Mouse (Mus musculus) midbrain, embryonic 16.5 days (tissue): ENCODE results near the gene Mapk11. TPM values are rescaled to one million over a fixed set of nuclear protein-coding genes. Genes with fewer than 3 reads are reported as not detected.

Experiments
- ATAC-seq: fragments of 200-750 bp; cut with Nextera tagmentation; 2 replicates; pipeline ENCODE4 v1.8.0; 2017; ENCODE audit warnings: moderate TSS enrichment
- H3K27ac ChIP-seq: fragments of 300-500 bp; sonication (generic); 2 replicates; pipeline ENCODE4 v1.5.1; 2014; ENCODE audit warnings: mild to moderate bottlenecking, low read length, mixed read lengths
- H3K27me3 ChIP-seq: fragments of 300-500 bp; sonication (generic); 2 replicates; pipeline ENCODE4 v1.6.1; 2014; ENCODE audit warnings: low read depth, low read length, mixed read lengths; ENCODE audit not compliant: control insufficient read depth, insufficient read depth
- H3K36me3 ChIP-seq: fragments of 300-500 bp; sonication (generic); 2 replicates; pipeline ENCODE4 v1.6.1; 2014; ENCODE audit warnings: mild to moderate bottlenecking, low read length, moderate library complexity, mixed read lengths; ENCODE audit not compliant: control insufficient read depth, insufficient read depth
- H3K4me1 ChIP-seq: fragments of 300-500 bp; sonication (generic); 2 replicates; pipeline ENCODE4 v1.6.1; 2014; ENCODE audit warnings: mild to moderate bottlenecking, low read length, mixed read lengths; ENCODE audit not compliant: control insufficient read depth, insufficient read depth
- H3K4me2 ChIP-seq: fragments of 300-500 bp; sonication (generic); 2 replicates; pipeline ENCODE4 v1.6.1; 2014; ENCODE audit warnings: mild to moderate bottlenecking, low read length, mixed read lengths
- H3K4me3 ChIP-seq: fragments of 300-500 bp; sonication (generic); 2 replicates; pipeline ENCODE4 v1.5.1; 2014; ENCODE audit warnings: low read depth, mild to moderate bottlenecking, low read length, moderate library complexity, mixed read lengths
- H3K9ac ChIP-seq: fragments of 300-500 bp; sonication (generic); 2 replicates; pipeline ENCODE4 v1.6.1; 2014; ENCODE audit warnings: low read depth, low read length, mixed read lengths
- H3K9me3 ChIP-seq: fragments of 300-500 bp; sonication (generic); replicated peaks from 2 replicates; pipeline ENCODE4 v1.6.1; 2014; ENCODE audit warnings: mild to moderate bottlenecking, low read length, mixed read lengths; ENCODE audit not compliant: control insufficient read depth, poor library complexity, severe bottlenecking
- WGBS: fragments of 180-500 bp; shearing (Covaris S2); extraction: QIAGEN DNeasy Blood & Tissue Kit; methylation state at CpG from one replicate; pipeline ENCODE4 v1.1.7; 2014; 5-methylcytosine and 5-hydroxymethylcytosine counted together
- polyA plus RNA-seq: library from polyadenylated mRNA; unstranded; fragments of >200 nt; fragmentation: Nextera tagmentation; extraction: Ambion mirVana; gene quantifications from 2 replicates; pipeline ENCODE4 v1.2.1, GENCODE M21; 2015

Gene Mapk11
- polyA plus RNA-seq, 1 experiment from 2014 or later = 29.0 TPM

GRCm38 (mm10) chr15:89182328-89182741 lies 32.9 kb upstream of the Mapk11 start:
- H3K9me3 ChIP-seq = no peaks in the 10 kb centered on the region
- no peak overlapping the region for H3K4me2 ChIP-seq
- no peaks in the 10 kb centered on the region for H3K27me3 ChIP-seq
- peaks cover 31% of the 10 kb centered on the region for H3K4me1 ChIP-seq
- WGBS = 33% methylated on average over 6 of the region's 6 CpGs
- peaks cover 13% of the 10 kb centered on the region for H3K36me3 ChIP-seq
- H3K9ac ChIP-seq = no peak overlapping the region
- no peak overlapping the region for H3K4me3 ChIP-seq
- H3K27ac ChIP-seq = peak overlapping the region; percentile 32
- no peak for ATAC-seq

- Histone ChIP-seq H3K36me3 (peaks cover 11% of the 10 kb centered on the region), H3K4me3 (peak overlapping the region; percentile 77; the same call in 1 of the 2 replicates), H3K27me3 (no peaks in the 10 kb centered on the region), H3K9ac (no peak overlapping the region), H3K9me3 (no peaks in the 10 kb centered on the region), H3K4me1 (peaks cover 38% of the 10 kb centered on the region), H3K4me2 (peak overlapping the region; percentile 97), H3K27ac (peak overlapping the region; percentile 85)
- 82% methylated on average over 10 of the region's 10 CpGs for WGBS
- no peak for ATAC-seq
Measured at GRCm38 (mm10) chr15:89181561-89182270, 32.3 kb upstream of the Mapk11 start.

- Histone ChIP-seq H3K36me3 (peaks cover 2% of the 10 kb centered on the region; the same call in 1 of the 2 replicates), H3K4me2 (peak within 1 kb of the TSS; percentile 97), H3K9ac (peak within 1 kb of the TSS; percentile 94), H3K27me3 (no peaks in the 10 kb centered on the region), H3K9me3 (no peaks in the 10 kb centered on the region), H3K27ac (peak within 1 kb of the TSS; percentile 85), H3K4me3 (peak within 1 kb of the TSS; percentile 77), H3K4me1 (peaks cover 46% of the 10 kb centered on the region)
- under 1% methylated on average over 49 of the region's 72 CpGs for WGBS
- peak; percentile 91 for ATAC-seq
Measured at GRCm38 (mm10) chr15:89180571-89181229, 31.3 kb upstream of the Mapk11 start, which contains the start of gene Plxnb2. Gene Plxnb2 (minus strand): TSS chr15:89180788.

GRCm38 (mm10) chr15:89180081-89180541 lies 30.7 kb upstream of the Mapk11 start:
- Histone ChIP-seq H3K27ac (peak overlapping the region; percentile 85), H3K9me3 (no peaks in the 10 kb centered on the region), H3K4me3 (peak overlapping the region; percentile 77), H3K4me1 (peaks cover 48% of the 10 kb centered on the region), H3K36me3 (no peaks in the 10 kb centered on the region), H3K27me3 (no peaks in the 10 kb centered on the region), H3K9ac (peak overlapping the region; percentile 94), H3K4me2 (peak overlapping the region; percentile 97)
- under 1% methylated on average over 26 of the region's 26 CpGs for WGBS
- ATAC-seq = peak; percentile 21

- no peaks in the 10 kb centered on the region for H3K27me3 ChIP-seq
- ATAC-seq = no peak
- WGBS = 2% methylated on average over 6 of the region's 6 CpGs
- peaks cover 53% of the 10 kb centered on the region for H3K4me1 ChIP-seq
- peak overlapping the region; percentile 97 for H3K4me2 ChIP-seq
- peak overlapping the region; percentile 77 for H3K4me3 ChIP-seq
- no peaks in the 10 kb centered on the region for H3K36me3 ChIP-seq
- H3K9ac ChIP-seq = peak overlapping the region; percentile 94
- peak overlapping the region; percentile 85 for H3K27ac ChIP-seq
- H3K9me3 ChIP-seq = no peaks in the 10 kb centered on the region
Measured at GRCm38 (mm10) chr15:89179630-89179964, 30.2 kb upstream of the Mapk11 start.

- no peak for ATAC-seq
- H3K4me1 ChIP-seq = peaks cover 58% of the 10 kb centered on the region
- WGBS = 1% methylated on average over 15 of the region's 16 CpGs
- peak overlapping the region; percentile 77 for H3K4me3 ChIP-seq
- H3K9me3 ChIP-seq = no peaks in the 10 kb centered on the region
- H3K27ac ChIP-seq = peak overlapping the region; percentile 85
- H3K36me3 ChIP-seq = no peaks in the 10 kb centered on the region
- H3K27me3 ChIP-seq = no peaks in the 10 kb centered on the region
- peak overlapping the region; percentile 94 for H3K9ac ChIP-seq
- H3K4me2 ChIP-seq = peak overlapping the region; percentile 97
Measured at GRCm38 (mm10) chr15:89178954-89179629, 29.7 kb upstream of the Mapk11 start.

GRCm38 (mm10) chr15:89178260-89178860 lies 28.9 kb upstream of the Mapk11 start:
- 54% methylated on average over 7 of the region's 7 CpGs for WGBS
- H3K27ac ChIP-seq = no peak overlapping the region

GRCm38 (mm10) chr15:89177576-89178259 lies 28.3 kb upstream of the Mapk11 start:
- peaks cover 67% of the 10 kb centered on the region for H3K4me1 ChIP-seq
- peak overlapping the region; percentile 97 for H3K4me2 ChIP-seq
- H3K4me3 ChIP-seq = peak overlapping the region; percentile 77; the same call in 1 of the 2 replicates
- no peaks in the 10 kb centered on the region for H3K27me3 ChIP-seq
- H3K9me3 ChIP-seq = no peaks in the 10 kb centered on the region
- H3K27ac ChIP-seq = peak overlapping the region; percentile 53; the same call in 1 of the 2 replicates
- no peaks in the 10 kb centered on the region for H3K36me3 ChIP-seq
- 0 out of 2 replicates have a peak overlapping the region, but pooled peaks have one; percentile 22 for H3K9ac ChIP-seq
- no peak for ATAC-seq
- 76% methylated on average over 4 of the region's 4 CpGs for WGBS

More at GRCm38 (mm10) chr15:89178260-89178860, 28.9 kb upstream of the Mapk11 start:
- H3K9ac ChIP-seq = peak overlapping the region; percentile 94; the same call in 1 of the 2 replicates
- H3K9me3 ChIP-seq = no peaks in the 10 kb centered on the region
- H3K36me3 ChIP-seq = no peaks in the 10 kb centered on the region
- peak overlapping the region; percentile 97 for H3K4me2 ChIP-seq
- peaks cover 64% of the 10 kb centered on the region for H3K4me1 ChIP-seq
- peak overlapping the region; percentile 77 for H3K4me3 ChIP-seq
- no peaks in the 10 kb centered on the region for H3K27me3 ChIP-seq
- no peak for ATAC-seq
